Mouse (Mus musculus) limb, embryonic 11.5 days (tissue): ENCODE data around the gene Hbb-bt. TPM values are rescaled to one million over a fixed set of nuclear protein-coding genes. Genes with fewer than 3 reads are reported as not detected.
"Not testable (repeated sequence)": the region's sequence is repeated elsewhere in the genome, so short reads cannot be mapped to it uniquely, and the experiment has no call there.

Experiments
- ATAC-seq: fragments of 200-750 bp; cut with Nextera tagmentation; 2 replicates; pipeline ENCODE4 v1.8.0; 2017; ENCODE audit warnings: low read depth; ENCODE audit not compliant: insufficient number of reproducible peaks, low FRiP score, low TSS enrichment
- DNase-seq: peaks from one replicate; pipeline ENCODE4 v3.0.0-alpha.2; 2015; ENCODE audit warnings: low spot score
- H3K27ac ChIP-seq: fragments of 300-500 bp; sonication (generic); replicated peaks from 2 replicates; pipeline ENCODE4 v1.5.1; 2014; ENCODE audit warnings: low read depth, mild to moderate bottlenecking, low read length
- H3K27me3 ChIP-seq: fragments of 300-500 bp; sonication (generic); 2 replicates; pipeline ENCODE4 v1.6.1; 2014; ENCODE audit warnings: mild to moderate bottlenecking, low read length, mixed read lengths; ENCODE audit not compliant: control insufficient read depth, insufficient read depth
- H3K36me3 ChIP-seq: fragments of 300-500 bp; sonication (generic); 2 replicates; pipeline ENCODE4 v1.6.1; 2014; ENCODE audit warnings: mild to moderate bottlenecking, low read length, moderate library complexity, mixed read lengths; ENCODE audit not compliant: control insufficient read depth, insufficient read depth
- H3K4me1 ChIP-seq: fragments of 300-500 bp; sonication (generic); 2 replicates; pipeline ENCODE4 v1.6.1; 2014; ENCODE audit warnings: low read length, mixed read lengths; ENCODE audit not compliant: control insufficient read depth, insufficient read depth
- H3K4me2 ChIP-seq: fragments of 300-500 bp; sonication (generic); 2 replicates; pipeline ENCODE4 v1.6.1; 2014; ENCODE audit warnings: low read depth, mild to moderate bottlenecking, moderate library complexity; ENCODE audit not compliant: severe bottlenecking
- H3K4me3 ChIP-seq: fragments of 300-500 bp; sonication (generic); 2 replicates; pipeline ENCODE4 v1.5.1; 2014; ENCODE audit warnings: low read depth, low read length
- H3K9ac ChIP-seq: fragments of 300-500 bp; sonication (generic); 2 replicates; pipeline ENCODE4 v1.6.1; 2014; ENCODE audit warnings: mild to moderate bottlenecking, low read length
- H3K9me3 ChIP-seq: fragments of 300-500 bp; sonication (generic); 2 replicates; pipeline ENCODE4 v1.6.1; 2016; ENCODE audit warnings: low read length; ENCODE audit not compliant: control insufficient read depth
- WGBS: fragments of 180-500 bp; shearing (Covaris S2); extraction: QIAGEN DNeasy Blood & Tissue Kit; methylation state at CpG from one replicate; pipeline ENCODE4 v1.1.7; 2014; 5-methylcytosine and 5-hydroxymethylcytosine counted together
- polyA plus RNA-seq: library from polyadenylated mRNA; unstranded; fragments of >200 nt; fragmentation: Nextera tagmentation; extraction: Ambion mirVana; gene quantifications from 2 replicates; pipeline ENCODE4 v1.2.1, GENCODE M21; 2014

Hbb-bt gene
- polyA plus RNA-seq, 1 experiment from 2014 or later: 565 TPM

DNA sequence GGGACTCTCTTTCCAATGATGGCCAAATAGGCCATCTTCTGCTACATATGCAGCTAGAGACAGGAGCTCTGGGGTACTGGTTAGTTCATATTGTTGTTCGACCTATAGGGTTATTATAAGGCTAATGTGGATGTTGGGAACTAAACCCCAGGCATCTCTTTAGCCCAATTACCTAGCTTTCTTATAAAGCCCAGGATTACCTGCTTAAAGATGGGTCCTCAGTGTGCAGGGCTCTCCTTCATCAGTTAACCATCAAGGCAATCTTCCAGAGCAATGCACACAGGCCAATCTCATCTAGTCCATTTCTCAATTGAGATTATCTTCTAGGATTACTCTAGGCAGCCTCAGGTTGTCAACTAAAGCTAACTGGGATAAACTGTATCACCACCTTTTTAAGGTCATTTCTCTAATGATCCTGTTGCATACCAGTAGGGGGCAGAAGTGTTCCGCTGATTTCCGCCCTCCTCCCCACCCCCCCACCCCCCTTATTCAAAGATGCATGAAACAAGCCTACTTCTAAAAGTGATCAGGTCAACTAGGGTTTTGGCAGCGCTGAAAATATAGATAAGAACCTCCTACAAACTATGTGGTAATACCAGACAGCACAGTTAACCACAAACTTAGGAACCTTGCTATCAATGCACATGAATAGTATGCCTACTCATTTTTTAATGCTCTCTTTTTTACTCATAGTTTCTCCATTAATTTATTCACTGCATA lies 21.0 kb downstream of the Hbb-bt start:
- DNase-seq (no peak), ATAC-seq (no peak)
- H3K27ac ChIP-seq: no peak overlapping the region
- no peak overlapping the region for H3K9ac ChIP-seq
- no peak overlapping the region for H3K4me2 ChIP-seq
- no peaks in the 10 kb centered on the region for H3K4me1 ChIP-seq
- H3K27me3 ChIP-seq: no peaks in the 10 kb centered on the region
- 32% methylated on average over 4 of the region's 4 CpGs for WGBS
- no peaks in the 10 kb centered on the region for H3K36me3 ChIP-seq
- H3K9me3 ChIP-seq: no peaks in the 10 kb centered on the region
- H3K4me3 ChIP-seq: no peak overlapping the region

- Histone ChIP-seq H3K27me3 (no peaks in the 10 kb centered on the region), H3K4me1 (no peaks in the 10 kb centered on the region), H3K9me3 (no peaks in the 10 kb centered on the region), H3K27ac (no peak within 1 kb of the TSS), H3K9ac (no peak within 1 kb of the TSS), H3K36me3 (no peaks in the 10 kb centered on the region), H3K4me3 (no peak within 1 kb of the TSS), H3K4me2 (no peak within 1 kb of the TSS)
- no peak for DNase-seq
- ATAC-seq: no peak
- 79% methylated on average over 3 of the region's 3 CpGs for WGBS
Measured at GRCm38 (mm10) chr7:103791721-103792120, 22.1 kb downstream of the Hbb-bt start, which contains the start of gene Olfr67. Gene Olfr67, minus strand, starts transcription at chr7:103791821.

GRCm38 (mm10) chr7:103779598-103779997 lies 34.2 kb downstream of the Hbb-bt start, which contains the start of gene Olfr68:
Gene Olfr68, minus strand, starts transcription at chr7:103779698.
- Histone ChIP-seq H3K27me3 (no peaks in the 10 kb centered on the region), H3K9me3 (no peaks in the 10 kb centered on the region), H3K36me3 (no peaks in the 10 kb centered on the region), H3K9ac (no peak within 1 kb of the TSS), H3K27ac (no peak within 1 kb of the TSS), H3K4me2 (no peak within 1 kb of the TSS), H3K4me3 (no peak within 1 kb of the TSS), H3K4me1 (no peaks in the 10 kb centered on the region)
- DNase-seq (no peak), ATAC-seq (no peak)
- 78% methylated on average over 3 of the region's 3 CpGs for WGBS

DNA sequence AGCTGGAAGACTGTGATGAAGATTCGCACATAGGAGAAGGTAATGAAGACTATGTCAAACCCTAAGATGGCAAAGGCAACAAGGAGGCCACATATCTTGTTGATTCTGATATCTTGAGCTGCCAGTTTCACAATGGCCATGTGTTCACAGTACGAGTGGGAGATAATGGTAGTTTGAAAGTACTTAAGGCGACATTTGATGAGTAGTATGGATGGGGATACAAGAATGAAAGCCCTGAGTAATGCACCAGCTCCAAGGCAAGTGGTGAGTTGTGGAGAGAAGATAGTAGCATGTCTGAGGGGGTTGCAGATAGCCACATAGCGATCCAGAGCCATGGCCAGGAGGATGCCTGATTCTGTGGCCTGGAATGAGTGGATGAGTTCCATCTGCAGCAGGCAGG lies 36.1 kb downstream of the Hbb-bt start:
- not testable (repeated sequence) for H3K4me2 ChIP-seq, H3K36me3 ChIP-seq, H3K4me1 ChIP-seq, H3K9ac ChIP-seq, H3K9me3 ChIP-seq, H3K27me3 ChIP-seq, H3K27ac ChIP-seq, H3K4me3 ChIP-seq, ATAC-seq, DNase-seq
- 77% methylated on average over 4 of the region's 4 CpGs for whole genome bisulfite sequencing

GRCm38 (mm10) chr7:103771494-103771893 lies 42.3 kb downstream of the Hbb-bt start, which contains the start of gene Olfr69:
Gene Olfr69, minus strand, starts transcription at chr7:103771594.
- no peak within 1 kb of the TSS for H3K4me2 ChIP-seq
- ATAC-seq (no peak), DNase-seq (no peak)
- WGBS: 83% methylated on average over 2 of the region's 2 CpGs
- H3K9me3 ChIP-seq: no peaks in the 10 kb centered on the region
- no peaks in the 10 kb centered on the region for H3K36me3 ChIP-seq
- no peak within 1 kb of the TSS for H3K4me3 ChIP-seq
- no peaks in the 10 kb centered on the region for H3K4me1 ChIP-seq
- no peak within 1 kb of the TSS for H3K9ac ChIP-seq
- no peak within 1 kb of the TSS for H3K27ac ChIP-seq
- H3K27me3 ChIP-seq: no peaks in the 10 kb centered on the region

DNA sequence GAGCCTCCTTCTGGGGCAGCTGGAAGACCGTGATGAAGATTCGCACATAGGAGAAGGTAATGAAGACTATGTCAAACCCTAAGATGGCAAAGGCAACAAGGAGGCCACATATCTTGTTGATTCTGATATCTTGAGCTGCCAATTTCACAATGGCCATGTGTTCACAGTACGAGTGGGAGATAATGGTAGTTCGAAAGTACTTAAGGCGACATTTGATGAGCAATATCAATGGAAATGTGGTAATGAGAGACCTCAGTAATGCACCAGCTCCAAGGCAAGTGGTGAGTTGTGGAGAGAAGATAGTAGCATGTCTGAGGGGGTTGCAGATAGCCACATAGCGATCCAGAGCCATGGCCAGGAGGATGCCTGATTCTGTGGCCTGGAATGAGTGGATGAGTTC lies 46.1 kb downstream of the Hbb-bt start:
- H3K9ac ChIP-seq, H3K9me3 ChIP-seq, DNase-seq, H3K36me3 ChIP-seq, ATAC-seq, H3K27ac ChIP-seq, H3K4me3 ChIP-seq, H3K27me3 ChIP-seq, H3K4me2 ChIP-seq, H3K4me1 ChIP-seq: not testable (repeated sequence)
- 89% methylated on average over 5 of the region's 6 CpGs for WGBS

Other genes starting within 250 kb of the Hbb-bt start
- gene Olfr616, start 244.9 kb downstream of the Hbb-bt start, polyA plus RNA-seq: not detected in 2 replicates
- not detected in 2 replicates for gene Olfr617, start 240.9 kb downstream of the Hbb-bt start, polyA plus RNA-seq
- not detected in 2 replicates for gene Olfr618, start 223.9 kb downstream of the Hbb-bt start, polyA plus RNA-seq
- gene Olfr619, start 213.4 kb downstream of the Hbb-bt start, polyA plus RNA-seq: not detected in 2 replicates
- gene Olfr620, start 201.5 kb downstream of the Hbb-bt start, polyA plus RNA-seq: not detected in 2 replicates
- gene Olfr622, start 171.3 kb downstream of the Hbb-bt start, polyA plus RNA-seq: not detected in 2 replicates
- gene Olfr623, start 150.3 kb downstream of the Hbb-bt start, polyA plus RNA-seq: not detected in 2 replicates
- gene Olfr624, start 142.8 kb downstream of the Hbb-bt start, polyA plus RNA-seq: 0.08 and 0.10 TPM in 2 replicates
- not detected in 2 replicates for gene Olfr625-ps1, start 131.3 kb downstream of the Hbb-bt start, polyA plus RNA-seq
- gene Olfr243, start 99.3 kb downstream of the Hbb-bt start, polyA plus RNA-seq: not detected in 2 replicates
- not detected in 2 replicates for gene Olfr628, start 83.6 kb downstream of the Hbb-bt start, polyA plus RNA-seq
- gene Olfr629, start 69.1 kb downstream of the Hbb-bt start, polyA plus RNA-seq: not detected in 2 replicates
- not detected in 2 replicates for gene Olfr630, start 56.7 kb downstream of the Hbb-bt start, polyA plus RNA-seq
- gene Olfr69, start 42.4 kb downstream of the Hbb-bt start, polyA plus RNA-seq: not detected in 2 replicates
- not detected in 2 replicates for gene Olfr68, start 34.3 kb downstream of the Hbb-bt start, polyA plus RNA-seq
- not detected in 2 replicates for gene Olfr67, start 22.2 kb downstream of the Hbb-bt start, polyA plus RNA-seq
- 156 and 207 TPM in 2 replicates for gene Hbb-bs, start 14.1 kb upstream of the Hbb-bt start, polyA plus RNA-seq
- not detected in 2 replicates for gene Hbb-bh2, start 26.5 kb upstream of the Hbb-bt start, polyA plus RNA-seq
- 1,749 and 1,831 TPM in 2 replicates for gene Hbb-bh1, start 29.2 kb upstream of the Hbb-bt start, polyA plus RNA-seq
- gene Hbb-y, start 39.2 kb upstream of the Hbb-bt start, polyA plus RNA-seq: 7,439 and 7,962 TPM in 2 replicates
- not detected in 2 replicates for gene Olfr66, start 72.3 kb upstream of the Hbb-bt start, polyA plus RNA-seq
- gene Olfr64, start 80.5 kb upstream of the Hbb-bt start, polyA plus RNA-seq: not detected in 2 replicates
- gene Olfr65, start 89.5 kb upstream of the Hbb-bt start, polyA plus RNA-seq: not detected in 2 replicates
- not detected in 2 replicates for gene Olfr631, start 114.8 kb upstream of the Hbb-bt start, polyA plus RNA-seq
- not detected in 2 replicates for gene Olfr632, start 120.4 kb upstream of the Hbb-bt start, polyA plus RNA-seq
- gene Olfr633, start 130.4 kb upstream of the Hbb-bt start, polyA plus RNA-seq: not detected in 2 replicates
- not detected in 2 replicates for gene Olfr635, start 157.2 kb upstream of the Hbb-bt start, polyA plus RNA-seq
- not detected in 2 replicates for gene Olfr638, start 184.8 kb upstream of the Hbb-bt start, polyA plus RNA-seq
- not detected in 2 replicates for gene Olfr639, start 203.3 kb upstream of the Hbb-bt start, polyA plus RNA-seq
- gene Olfr640, start 211.6 kb upstream of the Hbb-bt start, polyA plus RNA-seq: not detected in 2 replicates
- not detected in 2 replicates for gene Olfr641, start 221.4 kb upstream of the Hbb-bt start, polyA plus RNA-seq
- not detected in 2 replicates for gene Olfr642, start 238.7 kb upstream of the Hbb-bt start, polyA plus RNA-seq
- not detected in 2 replicates for gene 4930516K23Rik, start 247.4 kb upstream of the Hbb-bt start, polyA plus RNA-seq